Comparison of ENCODE assay signal across 1 mouse cellular context in the genomic region with DNA sequence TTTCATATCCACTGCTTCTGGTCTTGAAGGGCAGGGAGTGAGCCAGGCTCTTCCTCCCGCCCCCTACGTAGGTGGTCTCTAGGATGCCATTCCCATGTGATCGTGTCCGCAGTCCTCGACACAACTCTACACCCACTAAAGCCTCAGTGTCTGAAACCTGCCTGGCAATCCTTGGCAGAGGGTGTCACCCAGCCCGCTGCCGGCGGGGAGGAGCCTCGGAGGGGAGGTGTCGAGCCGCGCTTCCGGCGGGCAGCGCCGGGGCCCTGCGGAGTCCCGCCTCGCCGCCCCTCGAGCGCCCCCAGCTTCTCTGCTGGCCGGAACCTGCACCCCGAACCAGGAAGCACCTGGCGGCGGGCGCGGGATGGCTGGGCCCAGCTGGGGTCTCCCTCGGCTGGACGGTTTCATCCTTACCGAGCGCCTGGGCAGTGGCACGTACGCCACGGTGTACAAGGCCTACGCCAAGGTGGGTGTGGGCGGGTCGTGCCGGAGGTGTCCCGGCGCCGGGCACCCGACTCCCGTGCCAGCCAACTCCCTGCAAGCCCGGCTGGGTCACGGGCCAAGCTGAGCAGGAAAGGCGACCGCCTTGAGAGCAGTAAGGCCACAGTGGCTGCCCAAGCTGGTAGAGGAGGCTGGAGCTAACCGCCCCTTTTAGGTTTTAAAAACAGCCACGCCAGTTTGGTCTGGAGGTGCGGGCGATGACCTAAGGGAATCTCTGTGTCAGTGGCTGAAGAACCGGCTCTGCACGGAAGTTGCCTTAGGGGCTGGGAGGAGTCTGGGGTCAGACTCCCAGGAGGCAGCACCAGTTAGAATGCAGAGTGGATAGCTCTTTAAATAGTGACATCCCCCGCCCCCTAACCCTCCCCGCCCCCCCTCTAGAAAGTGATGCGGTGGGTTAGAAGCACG.
TF ChIP-seq lines count a peak whose summit lies in the region.

A gene (plus strand): TSS at position 229 of the 903 bp plus-strand sequence.

TF ChIP-seq in MEL, 35 proteins besides CTCF, POLR2A, EP300 and RAD21 (continued from another document):
- no peak for TF ChIP-seq BHLHE40 (IDR thresholded peaks at IDR 0.05; ENCODE audit: borderline replicate concordance, low read depth, low read length)
- TF ChIP-seq GATA1 (IDR thresholded peaks at IDR 0.05; ENCODE audit: low read depth, low read length) = no peak
- no peak for TF ChIP-seq ZKSCAN1 (IDR thresholded peaks at IDR 0.05; ENCODE audit: low read depth, low read length)
- TF ChIP-seq MXI1 (IDR thresholded peaks at IDR 0.05; ENCODE audit: low read depth, low read length) = peak; percentile 79
- TF ChIP-seq UBTF (IDR thresholded peaks at IDR 0.05; ENCODE audit: borderline replicate concordance, insufficient read depth, low read depth, low read length) = no peak
- TF ChIP-seq POLR2AphosphoS2 (IDR thresholded peaks at IDR 0.05; ENCODE audit: low read length) = peak; percentile 64; the same call in 1 of the 2 replicates
- TF ChIP-seq NELFE (IDR thresholded peaks at IDR 0.05; ENCODE audit: low read depth, low read length) = peak; percentile 73
- 0 out of 2 replicates have a peak, but pooled peaks have one; percentile 10 for TF ChIP-seq ETS1 (IDR thresholded peaks at IDR 0.05; ENCODE audit: low read depth, low read length)
- TF ChIP-seq NRF1 (IDR thresholded peaks at IDR 0.05; ENCODE audit: insufficient read depth, low read depth, low read length, poor library complexity, severe bottlenecking) = no peak
- TF ChIP-seq TCF12 (IDR thresholded peaks at IDR 0.05; ENCODE audit: low read depth, low read length) = peak; percentile 40
- no peak for TF ChIP-seq ZC3H11A (IDR thresholded peaks at IDR 0.05; ENCODE audit: low read depth, low read length)
- TF ChIP-seq MYC (IDR thresholded peaks at IDR 0.05; ENCODE audit: low read depth, low read length) = no peak
- no peak for TF ChIP-seq TAL1 (IDR thresholded peaks at IDR 0.05; ENCODE audit: low read length)
- TF ChIP-seq ZNF384 (IDR thresholded peaks at IDR 0.05; ENCODE audit: low read depth, low read length) = no peak
- TF ChIP-seq KAT2A (conservative IDR thresholded peaks at IDR 0.05; ENCODE audit: low read depth, low read length) = no peak
- peak; percentile 75 for TF ChIP-seq ELF1 (IDR thresholded peaks at IDR 0.05; ENCODE audit: low read depth, low read length)
